Mouse (Mus musculus) midbrain, postnatal 0 days (tissue): ENCODE results near the gene Klc1. TPM values are rescaled to one million over a fixed set of nuclear protein-coding genes. Genes with fewer than 3 reads are reported as not detected.

Experiments used
- ATAC-seq: fragments of 200-750 bp; cut with Nextera tagmentation; 2 replicates; pipeline ENCODE4 v1.8.0; 2017; ENCODE audit warnings: moderate number of reproducible peaks, mild to moderate bottlenecking, moderate TSS enrichment, moderate library complexity; ENCODE audit not compliant: low FRiP score
- DNase-seq: peaks from one replicate; pipeline ENCODE4 v3.0.0-alpha.2; 2015; ENCODE audit warnings: low spot score
- H3K27ac ChIP-seq: fragments of 300-500 bp; sonication (generic); 2 replicates; pipeline ENCODE4 v1.5.1; 2014; ENCODE audit warnings: low read depth, mild to moderate bottlenecking, low read length, mixed read lengths
- H3K27me3 ChIP-seq: fragments of 300-500 bp; sonication (generic); 2 replicates; pipeline ENCODE4 v1.6.1; 2014; ENCODE audit warnings: low read length, control low read depth, mixed read lengths; ENCODE audit not compliant: insufficient read depth
- H3K36me3 ChIP-seq: fragments of 300-500 bp; sonication (generic); 2 replicates; pipeline ENCODE4 v1.6.1; 2014; ENCODE audit warnings: low read length, control low read depth, mixed read lengths; ENCODE audit not compliant: insufficient read depth
- H3K4me1 ChIP-seq: fragments of 300-500 bp; sonication (generic); 2 replicates; pipeline ENCODE4 v1.6.1; 2014; ENCODE audit warnings: mild to moderate bottlenecking, control low read depth, antibody characterized with exemption, low read length, mixed read lengths; ENCODE audit not compliant: insufficient read depth
- H3K4me2 ChIP-seq: fragments of 300-500 bp; sonication (generic); 2 replicates; pipeline ENCODE4 v1.6.1; 2014; ENCODE audit warnings: low read depth, mild to moderate bottlenecking, low read length, mixed read lengths; ENCODE audit not compliant: poor library complexity, severe bottlenecking
- H3K4me3 ChIP-seq: fragments of 300-500 bp; sonication (generic); 2 replicates; pipeline ENCODE4 v1.5.1; 2014; ENCODE audit warnings: low read depth, mild to moderate bottlenecking, low read length, moderate library complexity
- H3K9ac ChIP-seq: fragments of 300-500 bp; sonication (generic); replicated peaks from 2 replicates; pipeline ENCODE4 v1.6.1; 2014; ENCODE audit warnings: mild to moderate bottlenecking, low read length, moderate library complexity, mixed read lengths; ENCODE audit not compliant: poor library complexity, severe bottlenecking
- H3K9me3 ChIP-seq: fragments of 300-500 bp; sonication (generic); 2 replicates; pipeline ENCODE4 v1.6.1; 2016; ENCODE audit warnings: low read length, control low read depth
- CTCF ChIP-seq: IDR thresholded peaks from 2 replicates; pipeline ENCODE4 v1.5.1; 2016; ENCODE audit warnings: antibody characterized with exemption, mild to moderate bottlenecking
- WGBS: fragments of 180-500 bp; shearing (Covaris S2); extraction: QIAGEN DNeasy Blood & Tissue Kit; methylation state at CpG from one replicate; pipeline ENCODE4 v1.1.7; 2014; 5-methylcytosine and 5-hydroxymethylcytosine counted together
- polyA plus RNA-seq: library from polyadenylated mRNA; unstranded; fragments of >200 nt; fragmentation: Nextera tagmentation; extraction: Ambion mirVana; gene quantifications from 2 replicates; pipeline ENCODE4 v1.2.1, GENCODE M21; 2015
- total RNA-seq: library from RNA; depleted of rRNA; stranded (reverse); fragments of >200 nt; gene quantifications from 2 replicates; pipeline ENCODE4 v1.2.3, GENCODE M21; 2014

The Klc1 gene
- total and polyA plus RNA-seq, 2 experiments from 2014 or later, result 509 to 653 TPM

GRCm38 (mm10) chr12:111813766-111814617 lies 55.3 kb downstream of the Klc1 start, which contains the start of the genes Xrcc3 and Zfyve21:
Gene Xrcc3 (minus strand): TSS chr12:111813873.
Gene Zfyve21 (plus strand): TSS chr12:111814170.
- under 1% methylated on average over 78 of the region's 87 CpGs for whole genome bisulfite sequencing
- DNase-seq, result peak; percentile 100
- H3K9ac ChIP-seq, result peak within 1 kb of the TSS; percentile 62
- no peaks in the 10 kb centered on the region for H3K27me3 ChIP-seq
- peak within 1 kb of the TSS; percentile 60 for H3K27ac ChIP-seq
- no peaks in the 10 kb centered on the region for H3K36me3 ChIP-seq
- ATAC-seq, result peak; percentile 99
- peak within 1 kb of the TSS; percentile 83 for H3K4me3 ChIP-seq
- H3K4me1 ChIP-seq, result peaks cover 4% of the 10 kb centered on the region; the same call in 1 of the 2 replicates
- 0 out of 2 replicates have a peak, but pooled peaks have one; percentile 3 for TF ChIP-seq CTCF
- H3K4me2 ChIP-seq, result peak within 1 kb of the TSS; percentile 97
- no peaks in the 10 kb centered on the region for H3K9me3 ChIP-seq

- WGBS, result 26% methylated on average over 19 of the region's 19 CpGs
- peak overlapping the region; percentile 83 for H3K4me3 ChIP-seq
- peak overlapping the region; percentile 97 for H3K4me2 ChIP-seq
- H3K27me3 ChIP-seq, result no peaks in the 10 kb centered on the region
- H3K4me1 ChIP-seq, result peaks cover 4% of the 10 kb centered on the region; the same call in 1 of the 2 replicates
- TF ChIP-seq CTCF, result no peak
- peak overlapping the region; percentile 62; the same call in 1 of the 2 replicates for H3K9ac ChIP-seq
- DNase-seq (no peak), ATAC-seq (no peak)
- no peaks in the 10 kb centered on the region for H3K36me3 ChIP-seq
- H3K9me3 ChIP-seq, result no peaks in the 10 kb centered on the region
- H3K27ac ChIP-seq, result 0 out of 2 replicates have a peak overlapping the region, but pooled peaks have one; percentile 7
These were observed 56.4 kb downstream of the Klc1 start for GRCm38 (mm10) chr12:111814769-111815762.

- no peak overlapping the region; the same call in 1 of the 2 replicates for H3K4me2 ChIP-seq
- 0 out of 2 replicates have a peak overlapping the region, but pooled peaks have one; percentile 4 for H3K9ac ChIP-seq
- no peak for TF ChIP-seq CTCF
- no peaks in the 10 kb centered on the region for H3K36me3 ChIP-seq
- H3K27ac ChIP-seq, result no peak overlapping the region
- ATAC-seq (no peak), DNase-seq (no peak)
- peaks cover 4% of the 10 kb centered on the region; the same call in 1 of the 2 replicates for H3K4me1 ChIP-seq
- 59% methylated on average over 13 of the region's 13 CpGs for WGBS
- H3K27me3 ChIP-seq, result no peaks in the 10 kb centered on the region
- no peak overlapping the region for H3K4me3 ChIP-seq
- no peaks in the 10 kb centered on the region for H3K9me3 ChIP-seq
These were observed 57.9 kb downstream of the Klc1 start for GRCm38 (mm10) chr12:111816528-111816927.

- Histone ChIP-seq H3K9ac (no peak overlapping the region), H3K4me1 (peaks cover 4% of the 10 kb centered on the region; the same call in 1 of the 2 replicates), H3K4me3 (no peak overlapping the region), H3K36me3 (no peaks in the 10 kb centered on the region), H3K27ac (no peak overlapping the region), H3K27me3 (no peaks in the 10 kb centered on the region), H3K4me2 (no peak overlapping the region), H3K9me3 (no peaks in the 10 kb centered on the region)
- 78% methylated on average over 9 of the region's 9 CpGs for WGBS
- no peak; the same call in 1 of the 2 replicates for TF ChIP-seq CTCF
- ATAC-seq (no peak), DNase-seq (no peak)
These were observed 58.3 kb downstream of the Klc1 start for GRCm38 (mm10) chr12:111816967-111817366.

GRCm38 (mm10) chr12:111817991-111818390 lies 59.3 kb downstream of the Klc1 start:
- ATAC-seq (no peak), DNase-seq (no peak)
- Histone ChIP-seq H3K27ac (no peak overlapping the region), H3K36me3 (no peaks in the 10 kb centered on the region), H3K4me3 (no peak overlapping the region), H3K9ac (no peak overlapping the region), H3K9me3 (no peaks in the 10 kb centered on the region), H3K4me2 (no peak overlapping the region), H3K4me1 (peaks cover 4% of the 10 kb centered on the region; the same call in 1 of the 2 replicates), H3K27me3 (no peaks in the 10 kb centered on the region)
- TF ChIP-seq CTCF, result no peak
- 80% methylated on average over 8 of the region's 8 CpGs for WGBS
